Mouse (Mus musculus) E14TG2a.4 (cell line): Measurements from ENCODE around the gene St5.

Experiments used
- CTCF ChIP-seq: conservative IDR thresholded peaks from 2 replicates; pipeline ENCODE4 v1.5.1; 2014; ENCODE audit warnings: low read length
- NANOG ChIP-seq: IDR thresholded peaks from 2 replicates; pipeline ENCODE4 v1.6.1; 2014; ENCODE audit warnings: borderline replicate concordance, low read length, mixed read lengths
- POU5F1 ChIP-seq: IDR thresholded peaks from 2 replicates; pipeline ENCODE4 v1.6.1; 2014; ENCODE audit warnings: low read length, borderline replicate concordance

DNA sequence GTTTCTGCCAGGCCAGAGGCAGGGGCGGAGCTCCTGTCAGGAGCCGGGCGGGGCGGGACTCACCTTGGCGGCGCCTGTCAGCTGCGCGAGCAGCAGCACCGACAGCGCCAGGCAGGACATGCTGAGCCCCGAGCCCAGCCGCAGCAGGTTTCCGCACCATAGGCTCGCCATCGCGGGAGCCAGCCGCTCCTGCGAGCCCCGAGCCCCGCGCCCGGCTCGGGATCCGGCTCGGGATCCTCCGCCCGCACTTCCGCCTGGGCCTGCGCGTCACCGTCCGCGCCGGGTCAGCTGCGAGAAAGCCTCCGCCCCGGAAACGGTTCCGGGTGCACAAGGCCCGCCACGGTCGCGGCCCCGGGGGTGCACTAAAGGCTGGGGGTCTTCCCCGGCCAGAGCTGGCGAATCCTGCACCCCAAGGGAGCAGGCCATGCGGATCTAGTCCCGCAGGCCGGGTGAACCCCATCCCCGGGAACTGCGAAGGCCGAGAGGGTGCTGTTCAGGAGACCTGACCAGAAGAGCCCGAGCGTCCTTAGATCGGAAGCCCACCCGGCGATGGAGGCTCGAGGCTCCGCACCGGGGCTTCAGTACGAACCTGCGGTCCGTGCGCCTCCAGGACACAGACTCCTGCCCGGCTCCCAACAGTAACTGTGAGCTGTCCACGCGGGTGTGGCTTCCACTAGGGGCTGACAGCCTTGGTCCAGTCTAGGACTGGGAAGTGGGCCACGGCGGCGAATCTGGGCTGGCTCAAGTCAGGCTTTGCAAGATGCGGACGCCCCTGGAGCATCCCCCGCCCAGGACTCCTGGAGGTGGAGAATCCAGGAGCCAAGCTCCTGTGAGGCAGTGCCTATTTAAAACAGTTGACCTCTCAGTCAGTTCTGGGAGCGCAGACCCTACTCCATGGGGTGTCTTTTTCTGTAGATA is 48.9 kb upstream of the St5 start, which contains the start of gene Tmem9b:
- no peak for TF ChIP-seq CTCF
- no peak for TF ChIP-seq POU5F1
- TF ChIP-seq NANOG = no peak
